Mouse (Mus musculus) hindbrain, postnatal 0 days (tissue): ENCODE data around the gene Mta3. TPM values are rescaled to one million over a fixed set of nuclear protein-coding genes. Genes with fewer than 3 reads are reported as not detected.

Source experiments
- ATAC-seq: fragments of 200-750 bp; cut with Nextera tagmentation; 2 replicates; pipeline ENCODE4 v1.8.0; 2017; ENCODE audit warnings: mild to moderate bottlenecking, moderate TSS enrichment, moderate library complexity
- DNase-seq: peaks from one replicate; pipeline ENCODE4 v3.0.0-alpha.2; 2015; ENCODE audit warnings: low spot score
- H3K27ac ChIP-seq: fragments of 300-500 bp; sonication (generic); 2 replicates; pipeline ENCODE4 v1.5.1; 2014; ENCODE audit warnings: mild to moderate bottlenecking
- H3K27me3 ChIP-seq: fragments of 300-500 bp; sonication (generic); 2 replicates; pipeline ENCODE4 v1.6.1; 2014; ENCODE audit warnings: low read length, mixed read lengths; ENCODE audit not compliant: insufficient read depth
- H3K36me3 ChIP-seq: fragments of 300-500 bp; sonication (generic); 2 replicates; pipeline ENCODE4 v1.6.1; 2014; ENCODE audit warnings: low read length, mixed read lengths; ENCODE audit not compliant: insufficient read depth
- H3K4me1 ChIP-seq: fragments of 300-500 bp; sonication (generic); 2 replicates; pipeline ENCODE4 v1.6.1; 2014; ENCODE audit warnings: antibody characterized with exemption, low read length, mixed read lengths; ENCODE audit not compliant: insufficient read depth
- H3K4me2 ChIP-seq: fragments of 300-500 bp; sonication (generic); 2 replicates; pipeline ENCODE4 v1.6.1; 2014; ENCODE audit warnings: low read depth, mild to moderate bottlenecking, low read length, moderate library complexity, mixed read lengths
- H3K4me3 ChIP-seq: fragments of 300-500 bp; sonication (generic); 2 replicates; pipeline ENCODE4 v1.5.1; 2014; ENCODE audit warnings: low read length
- H3K9ac ChIP-seq: fragments of 300-500 bp; sonication (generic); replicated peaks from 2 replicates; pipeline ENCODE4 v1.6.1; 2014; ENCODE audit warnings: mild to moderate bottlenecking, low read length, moderate library complexity, mixed read lengths
- H3K9me3 ChIP-seq: fragments of 300-500 bp; sonication (generic); 2 replicates; pipeline ENCODE4 v1.6.1; 2016; ENCODE audit warnings: low read length, mixed read lengths
- CTCF ChIP-seq: IDR thresholded peaks from 2 replicates; pipeline ENCODE4 v1.5.1; 2016; ENCODE audit warnings: antibody characterized with exemption, control low read depth, low read depth
- WGBS: fragments of 180-500 bp; shearing (Covaris S2); extraction: QIAGEN DNeasy Blood & Tissue Kit; methylation state at CpG from one replicate; pipeline ENCODE4 v1.1.7; 2014; 5-methylcytosine and 5-hydroxymethylcytosine counted together
- polyA plus RNA-seq: library from polyadenylated mRNA; unstranded; fragments of >200 nt; fragmentation: Nextera tagmentation; extraction: Ambion mirVana; gene quantifications from 2 replicates; pipeline ENCODE4 v1.2.1, GENCODE M21; 2015
- total RNA-seq: library from RNA; depleted of rRNA; stranded (reverse); fragments of >200 nt; gene quantifications from 2 replicates; pipeline ENCODE4 v1.2.3, GENCODE M21; 2014

The Mta3 gene
- total and polyA plus RNA-seq, 2 experiments from 2014 or later = 31.7 to 36.8 TPM

- 76% methylated on average over 9 of the region's 9 CpGs for WGBS
- DNase-seq (no peak), ATAC-seq (no peak)
- Histone ChIP-seq H3K36me3 (no peaks in the 10 kb centered on the region), H3K27ac (no peak overlapping the region), H3K27me3 (no peaks in the 10 kb centered on the region), H3K4me2 (no peak overlapping the region), H3K4me1 (no peaks in the 10 kb centered on the region), H3K9ac (no peak overlapping the region), H3K9me3 (no peaks in the 10 kb centered on the region), H3K4me3 (no peak overlapping the region)
- no peak for TF ChIP-seq CTCF
Observed at GRCm38 (mm10) chr17:83777462-83778051, 71.6 kb downstream of the Mta3 start.

- 76% methylated on average over 5 of the region's 5 CpGs for WGBS
- H3K4me2 ChIP-seq = no peak overlapping the region
Observed at GRCm38 (mm10) chr17:83780228-83780627, 74.3 kb downstream of the Mta3 start.

GRCm38 (mm10) chr17:83782740-83783139, 76.8 kb downstream of the Mta3 start:
- Histone ChIP-seq H3K9ac (no peak overlapping the region), H3K4me3 (no peak overlapping the region), H3K27me3 (no peaks in the 10 kb centered on the region), H3K9me3 (no peaks in the 10 kb centered on the region), H3K4me2 (no peak overlapping the region), H3K36me3 (0 out of 2 replicates have a peak, but pooled peaks cover 6% of the 10 kb centered on the region), H3K27ac (no peak overlapping the region), H3K4me1 (no peaks in the 10 kb centered on the region)
- DNase-seq (peak; percentile 48), ATAC-seq (peak; percentile 47; the same call in 1 of the 2 replicates)
- TF ChIP-seq CTCF = no peak
- 24% methylated on average over 5 of the region's 5 CpGs for WGBS

More at GRCm38 (mm10) chr17:83780228-83780627, 74.3 kb downstream of the Mta3 start:
- H3K27ac ChIP-seq = no peak overlapping the region
- TF ChIP-seq CTCF = no peak
- no peak for ATAC-seq
- DNase-seq = no peak
- H3K9me3 ChIP-seq = no peaks in the 10 kb centered on the region
- 0 out of 2 replicates have a peak, but pooled peaks cover 6% of the 10 kb centered on the region for H3K36me3 ChIP-seq
- H3K4me1 ChIP-seq = no peaks in the 10 kb centered on the region
- no peak overlapping the region for H3K9ac ChIP-seq
- no peak overlapping the region for H3K4me3 ChIP-seq
- H3K27me3 ChIP-seq = no peaks in the 10 kb centered on the region

- Histone ChIP-seq H3K4me1 (no peaks in the 10 kb centered on the region), H3K27me3 (no peaks in the 10 kb centered on the region), H3K36me3 (0 out of 2 replicates have a peak, but pooled peaks cover 6% of the 10 kb centered on the region), H3K9me3 (no peaks in the 10 kb centered on the region), H3K9ac (no peak overlapping the region), H3K27ac (no peak overlapping the region), H3K4me3 (no peak overlapping the region), H3K4me2 (no peak overlapping the region)
- ATAC-seq = no peak
- no peak for DNase-seq
- TF ChIP-seq CTCF = no peak
- 99% methylated on average over 6 of the region's 6 CpGs for WGBS
Observed at GRCm38 (mm10) chr17:83786418-83786817, 80.5 kb downstream of the Mta3 start.

GRCm38 (mm10) chr17:83790158-83790557, 84.2 kb downstream of the Mta3 start:
- DNase-seq = no peak
- 75% methylated on average over 5 of the region's 5 CpGs for WGBS
- ATAC-seq = no peak

GRCm38 (mm10) chr17:83792388-83792787, 86.4 kb downstream of the Mta3 start:
- Histone ChIP-seq H3K4me2 (peak overlapping the region; percentile 45), H3K9ac (no peak overlapping the region), H3K36me3 (no peaks in the 10 kb centered on the region), H3K9me3 (no peaks in the 10 kb centered on the region), H3K27me3 (no peaks in the 10 kb centered on the region), H3K4me1 (no peaks in the 10 kb centered on the region), H3K4me3 (no peak overlapping the region), H3K27ac (no peak overlapping the region)
- no peak for ATAC-seq
- DNase-seq = peak; percentile 45
- WGBS = 46% methylated on average over 23 of the region's 23 CpGs
- TF ChIP-seq CTCF = no peak

More at GRCm38 (mm10) chr17:83790158-83790557, 84.2 kb downstream of the Mta3 start:
- H3K27ac ChIP-seq = no peak overlapping the region
- no peak for TF ChIP-seq CTCF
- H3K27me3 ChIP-seq = no peaks in the 10 kb centered on the region
- no peak overlapping the region for H3K4me3 ChIP-seq
- H3K4me2 ChIP-seq = no peak overlapping the region
- H3K9ac ChIP-seq = no peak overlapping the region
- no peaks in the 10 kb centered on the region for H3K9me3 ChIP-seq
- no peaks in the 10 kb centered on the region for H3K4me1 ChIP-seq
- no peaks in the 10 kb centered on the region for H3K36me3 ChIP-seq

GRCm38 (mm10) chr17:83795121-83795520, 89.2 kb downstream of the Mta3 start:
- 97% methylated on average over 17 of the region's 17 CpGs for WGBS
- Histone ChIP-seq H3K4me2 (no peak overlapping the region), H3K36me3 (0 out of 2 replicates have a peak, but pooled peaks cover 2% of the 10 kb centered on the region), H3K4me3 (no peak overlapping the region), H3K9me3 (no peaks in the 10 kb centered on the region), H3K4me1 (no peaks in the 10 kb centered on the region), H3K27me3 (no peaks in the 10 kb centered on the region), H3K27ac (no peak overlapping the region), H3K9ac (no peak overlapping the region)
- TF ChIP-seq CTCF = no peak
- DNase-seq (no peak), ATAC-seq (no peak)
